Comparison of ENCODE assay signal across 13 mouse cellular contexts in the genomic region with DNA sequence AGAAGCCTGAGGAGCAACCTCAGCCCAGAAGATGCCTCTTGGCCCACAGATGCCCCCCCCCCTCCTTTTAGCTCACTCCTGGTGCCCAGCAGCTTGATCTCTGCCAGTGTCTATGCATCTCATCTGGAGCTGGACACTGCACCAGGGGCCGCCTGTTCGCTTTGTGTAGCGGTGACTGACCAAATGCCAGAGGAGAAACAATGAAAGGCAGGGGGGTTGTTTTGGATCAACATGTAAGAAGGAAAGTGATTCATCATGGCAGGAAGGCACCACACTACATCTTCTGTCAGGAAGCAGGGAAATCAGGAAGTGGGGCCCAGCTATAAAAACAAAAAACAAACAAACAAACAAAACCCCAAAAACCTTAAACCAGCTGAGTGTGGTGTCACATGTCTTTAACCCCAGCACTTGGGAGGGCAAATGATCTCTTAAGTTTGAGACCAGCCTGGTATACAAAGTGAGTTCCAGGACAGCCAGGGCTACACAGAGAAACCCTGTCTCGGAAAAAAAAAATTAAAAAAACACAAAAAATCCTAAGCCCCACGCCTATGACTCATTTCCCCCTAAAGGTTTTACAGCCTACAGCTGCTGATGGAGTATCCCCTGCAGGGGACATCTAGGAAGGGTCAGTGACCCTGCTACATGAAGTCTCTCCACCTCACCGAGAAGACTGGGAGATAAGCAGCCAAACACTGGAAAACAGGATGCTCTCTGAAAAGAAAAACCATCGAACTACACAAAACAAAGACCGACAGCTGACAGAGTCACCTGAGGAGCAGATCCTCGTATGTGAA. TPM values are rescaled to one million over a fixed set of nuclear protein-coding genes. Genes with fewer than 3 reads are reported as not detected.
DNase-seq lines count a peak whose midpoint lies in the region; ATAC-seq and TF ChIP-seq lines count a peak whose summit lies in the region.
"Had no signal": no experiment of that assay in that cellular context is flagged by ENCODE, and none has a peak within 500 bp of the region (broad histone marks: within the 10 kb centered on the region; RNA-seq: fewer than 3 reads in every experiment).

No protein-coding gene starts in this region.

- H3K4me1 ChIP-seq in heart, embryonic 13.5 days = peaks cover 18% of the 10 kb centered on the region
- no peaks in the 10 kb centered on the region for H3K4me1 ChIP-seq in stomach, embryonic 14.5 days (ENCODE audit: control insufficient read depth, insufficient read depth, low read length)
- H3K4me1 ChIP-seq in stomach, postnatal 0 days (replicated peaks; ENCODE audit: control insufficient read depth, insufficient read depth) = no peaks in the 10 kb centered on the region
- peaks cover 9% of the 10 kb centered on the region for H3K4me1 ChIP-seq in kidney, embryonic 16.5 days (ENCODE audit: insufficient read depth, low read length)
- H3K4me1 ChIP-seq in hindbrain, postnatal 0 days (ENCODE audit: insufficient read depth, low read length) = no peaks in the 10 kb centered on the region

- intact Hi-C loops in heart, postnatal 10 days (cut with DNase I) = no loop called here

- H3K27ac ChIP-seq in heart, embryonic 13.5 days (replicated peaks) = peak overlapping the region; percentile 74
- 0 out of 2 replicates have a peak overlapping the region, but pooled peaks have one; percentile 61 for H3K27ac ChIP-seq in stomach, embryonic 14.5 days (ENCODE audit: low read length)
- H3K27ac ChIP-seq in stomach, postnatal 0 days (replicated peaks) = no peak overlapping the region
- peak overlapping the region; percentile 82 for H3K27ac ChIP-seq in kidney, embryonic 16.5 days (ENCODE audit: low read length)
- no peak overlapping the region for H3K27ac ChIP-seq in hindbrain, postnatal 0 days

- no peak for TF ChIP-seq EP300 in stomach, postnatal 0 days (optimal IDR thresholded peaks at IDR 0.05)

- H3K4me3 ChIP-seq in heart, embryonic 13.5 days = no peak overlapping the region
- no peak overlapping the region for H3K4me3 ChIP-seq in stomach, embryonic 14.5 days (ENCODE audit: low read depth, low read length)
- no peak overlapping the region for H3K4me3 ChIP-seq in stomach, postnatal 0 days (ENCODE audit: low read depth, low read length)
- H3K4me3 ChIP-seq in kidney, embryonic 16.5 days (ENCODE audit: low read length) = no peak overlapping the region
- no peak overlapping the region for H3K4me3 ChIP-seq in hindbrain, postnatal 0 days (ENCODE audit: low read length)
- H3K4me3 ChIP-seq: erythroblast, embryonic 14.5 days had no signal

- TF ChIP-seq CTCF in stomach, postnatal 0 days (IDR thresholded peaks at IDR 0.05; ENCODE audit: low read depth) = no peak
- TF ChIP-seq CTCF in hindbrain, postnatal 0 days (IDR thresholded peaks at IDR 0.05; ENCODE audit: low read depth) = no peak

- peaks cover 23% of the 10 kb centered on the region for H3K27me3 ChIP-seq in heart, embryonic 13.5 days (replicated peaks)
- H3K27me3 ChIP-seq in stomach, embryonic 14.5 days (ENCODE audit: control insufficient read depth, insufficient read depth, low read length) = no peaks in the 10 kb centered on the region
- H3K27me3 ChIP-seq in stomach, postnatal 0 days (ENCODE audit: control insufficient read depth, insufficient read depth, low read length) = no peaks in the 10 kb centered on the region
- no peaks in the 10 kb centered on the region for H3K27me3 ChIP-seq in kidney, embryonic 16.5 days (ENCODE audit: insufficient read depth, low read length)
- H3K27me3 ChIP-seq in hindbrain, postnatal 0 days (ENCODE audit: insufficient read depth, low read length) = no peaks in the 10 kb centered on the region

- DNase-seq in heart, postnatal 10 days = no peak
- no peak for DNase-seq in stomach, postnatal 0 days (ENCODE audit: low spot score)
- no peak for DNase-seq in layer of hippocampus, adult 8-10 months (ENCODE audit: low spot score in 2 of 2)
- no peak for DNase-seq in natural killer cell, adult 2 months (ENCODE audit: low spot score in 2 of 2)
- DNase-seq in hindbrain, postnatal 0 days (ENCODE audit: low spot score) = no peak
- DNase-seq: adrenal gland, adult 8-10 months; cerebellum, adult 2 months; gastrocnemius, postnatal 14 days; right cerebral cortex, postnatal 25 days had no signal

- no peak overlapping the region for H3K4me2 ChIP-seq in heart, embryonic 13.5 days
- H3K4me2 ChIP-seq in stomach, embryonic 14.5 days (replicated peaks; ENCODE audit: low read depth, low read length) = no peak overlapping the region
- H3K4me2 ChIP-seq in stomach, postnatal 0 days (replicated peaks; ENCODE audit: low read depth) = no peak overlapping the region
- no peak overlapping the region for H3K4me2 ChIP-seq in kidney, embryonic 16.5 days (replicated peaks; ENCODE audit: low read depth, low read length)
- no peak overlapping the region for H3K4me2 ChIP-seq in hindbrain, postnatal 0 days (ENCODE audit: low read depth, low read length)

- no peak overlapping the region for H3K9ac ChIP-seq in heart, embryonic 13.5 days
- H3K9ac ChIP-seq in stomach, embryonic 14.5 days (replicated peaks; ENCODE audit: low read depth, low read length) = no peak overlapping the region
- no peak overlapping the region for H3K9ac ChIP-seq in stomach, postnatal 0 days (ENCODE audit: low read length)
- H3K9ac ChIP-seq in kidney, embryonic 16.5 days (replicated peaks; ENCODE audit: low read length) = peak overlapping the region; percentile 19; the same call in 1 of the 2 replicates
- H3K9ac ChIP-seq in hindbrain, postnatal 0 days (replicated peaks; ENCODE audit: low read length) = no peak overlapping the region

- H3K9me3 ChIP-seq in heart, embryonic 13.5 days = peaks cover 5% of the 10 kb centered on the region; the same call in 1 of the 2 replicates
- H3K9me3 ChIP-seq in stomach, embryonic 14.5 days (ENCODE audit: control insufficient read depth, low read depth, low read length) = 0 out of 2 replicates have a peak, but pooled peaks cover 3% of the 10 kb centered on the region
- no peaks in the 10 kb centered on the region for H3K9me3 ChIP-seq in stomach, postnatal 0 days (ENCODE audit: control insufficient read depth, low read length)
- H3K9me3 ChIP-seq in kidney, embryonic 16.5 days (ENCODE audit: low read length) = peaks cover 6% of the 10 kb centered on the region; the same call in 1 of the 2 replicates
- no peaks in the 10 kb centered on the region for H3K9me3 ChIP-seq in hindbrain, postnatal 0 days (ENCODE audit: low read length)

- ATAC-seq in heart, embryonic 13.5 days (ENCODE audit: extremely low read depth, insufficient number of reproducible peaks, low FRiP score, low TSS enrichment) = no peak
- ATAC-seq in stomach, embryonic 14.5 days (ENCODE audit: insufficient number of reproducible peaks, insufficient read depth, low FRiP score, low read depth) = no peak
- ATAC-seq in stomach, postnatal 0 days (ENCODE audit: low FRiP score, low TSS enrichment) = no peak
- no peak for ATAC-seq in kidney, embryonic 16.5 days (ENCODE audit: low FRiP score, low TSS enrichment)
- ATAC-seq in hindbrain, postnatal 0 days = no peak

- H3K36me3 ChIP-seq in heart, embryonic 13.5 days = no peaks in the 10 kb centered on the region
- no peaks in the 10 kb centered on the region for H3K36me3 ChIP-seq in stomach, embryonic 14.5 days (ENCODE audit: control insufficient read depth, insufficient read depth, low read length)
- H3K36me3 ChIP-seq in stomach, postnatal 0 days (ENCODE audit: control insufficient read depth, insufficient read depth, low read length) = no peaks in the 10 kb centered on the region
- H3K36me3 ChIP-seq in kidney, embryonic 16.5 days (ENCODE audit: insufficient read depth, low read length) = no peaks in the 10 kb centered on the region; the same call in 1 of the 2 replicates
- no peaks in the 10 kb centered on the region for H3K36me3 ChIP-seq in hindbrain, postnatal 0 days (ENCODE audit: insufficient read depth, low read length)

- 44% methylated on average over 9 of the region's 9 CpGs for WGBS in heart, embryonic 13.5 days
- 52% methylated on average over 9 of the region's 9 CpGs for WGBS in stomach, embryonic 14.5 days
- 58% methylated on average over 9 of the region's 9 CpGs for WGBS in stomach, postnatal 0 days
- 34% methylated on average over 9 of the region's 9 CpGs for WGBS in kidney, embryonic 16.5 days
- 47% methylated on average over 9 of the region's 9 CpGs for WGBS in hindbrain, postnatal 0 days

RNA-seq across cellular contexts. Expression of a gene that starts 1.6 kb away (rescaled TPM):
- 1.9 and 2.4 TPM in 2 replicates for polyA plus RNA-seq in heart, embryonic 13.5 days (2015; fragmentation: Nextera tagmentation; extraction: Ambion mirVana)
- total RNA-seq in heart, postnatal 10 days (2021) = 10 to 100 TPM; 26.9 to 33.9 TPM
- 0.13 and 0.41 TPM in 2 replicates for polyA plus RNA-seq in stomach, embryonic 14.5 days (2014; fragmentation: Nextera tagmentation; extraction: Ambion mirVana)
- 1.3 TPM in 2 replicates for polyA plus RNA-seq in stomach, postnatal 0 days (2015; fragmentation: Nextera tagmentation; extraction: Ambion mirVana)
- polyA plus RNA-seq in kidney, embryonic 16.5 days (2015; fragmentation: Nextera tagmentation; extraction: Ambion mirVana) = 2.4 and 3.1 TPM in 2 replicates
- total RNA-seq in layer of hippocampus, adult 8-10 months (2022) = 1 to 10 TPM in 2 of 4 experiments, under 1 TPM in 2; 0.83 to 1.3 (median 1.1) TPM
- total RNA-seq in hindbrain, postnatal 0 days (2014; rRNA removed) = 2.3 and 2.8 TPM in 2 replicates
- 1.7 and 2.3 TPM in 2 replicates for polyA plus RNA-seq in hindbrain, postnatal 0 days (2015; fragmentation: Nextera tagmentation; extraction: Ambion mirVana)

RNA-seq across cellular contexts. Expression of a gene that starts 31.9 kb away (rescaled TPM):
- polyA plus RNA-seq in heart, embryonic 13.5 days (2015; fragmentation: Nextera tagmentation; extraction: Ambion mirVana) = 276 and 287 TPM in 2 replicates
- 100 to 1,000 TPM; 345 to 350 TPM for total RNA-seq in heart, postnatal 10 days (2021)
- polyA plus RNA-seq in stomach, embryonic 14.5 days (2014; fragmentation: Nextera tagmentation; extraction: Ambion mirVana) = 287 and 333 TPM in 2 replicates
- polyA plus RNA-seq in stomach, postnatal 0 days (2015; fragmentation: Nextera tagmentation; extraction: Ambion mirVana) = 189 and 201 TPM in 2 replicates
- 189 and 316 TPM in 2 replicates for polyA plus RNA-seq in kidney, embryonic 16.5 days (2015; fragmentation: Nextera tagmentation; extraction: Ambion mirVana)
- 100 to 1,000 TPM; 562 to 622 (median 577) TPM for total RNA-seq in layer of hippocampus, adult 8-10 months (2022)
- total RNA-seq in hindbrain, postnatal 0 days (2014; rRNA removed) = 622 and 633 TPM in 2 replicates
- polyA plus RNA-seq in hindbrain, postnatal 0 days (2015; fragmentation: Nextera tagmentation; extraction: Ambion mirVana) = 464 and 500 TPM in 2 replicates

RNA-seq across cellular contexts. Expression of a gene that starts 44.8 kb away (rescaled TPM):
- polyA plus RNA-seq in heart, embryonic 13.5 days (2015; fragmentation: Nextera tagmentation; extraction: Ambion mirVana) = 3.4 and 3.8 TPM in 2 replicates
- total RNA-seq in heart, postnatal 10 days (2021) = 1 to 10 TPM; 2.5 to 2.6 TPM
- 8.4 and 11.5 TPM in 2 replicates for polyA plus RNA-seq in stomach, embryonic 14.5 days (2014; fragmentation: Nextera tagmentation; extraction: Ambion mirVana)
- 5.9 and 8.2 TPM in 2 replicates for polyA plus RNA-seq in stomach, postnatal 0 days (2015; fragmentation: Nextera tagmentation; extraction: Ambion mirVana)
- 14.4 and 16.2 TPM in 2 replicates for polyA plus RNA-seq in kidney, embryonic 16.5 days (2015; fragmentation: Nextera tagmentation; extraction: Ambion mirVana)
- total RNA-seq in layer of hippocampus, adult 8-10 months (2022) = 10 to 100 TPM in 2 of 4 experiments, 1 to 10 TPM in 2; 5.5 to 13.8 (median 10.3) TPM
- 14.7 and 19.1 TPM in 2 replicates for total RNA-seq in hindbrain, postnatal 0 days (2014; rRNA removed)
- 10.3 and 10.9 TPM in 2 replicates for polyA plus RNA-seq in hindbrain, postnatal 0 days (2015; fragmentation: Nextera tagmentation; extraction: Ambion mirVana)

RNA-seq across cellular contexts. Expression of a gene that starts 47.3 kb away (rescaled TPM):
- 85.0 and 91.9 TPM in 2 replicates for polyA plus RNA-seq in heart, embryonic 13.5 days (2015; fragmentation: Nextera tagmentation; extraction: Ambion mirVana)
- 100 to 1,000 TPM; 193 to 194 TPM for total RNA-seq in heart, postnatal 10 days (2021)
- polyA plus RNA-seq in stomach, embryonic 14.5 days (2014; fragmentation: Nextera tagmentation; extraction: Ambion mirVana) = 79.5 and 80.8 TPM in 2 replicates
- 91.2 and 97.2 TPM in 2 replicates for polyA plus RNA-seq in stomach, postnatal 0 days (2015; fragmentation: Nextera tagmentation; extraction: Ambion mirVana)
- 85.6 TPM in 2 replicates for polyA plus RNA-seq in kidney, embryonic 16.5 days (2015; fragmentation: Nextera tagmentation; extraction: Ambion mirVana)
- 100 to 1,000 TPM in 1 of 4 experiments, 10 to 100 TPM in 3; 85.3 to 108 (median 90.5) TPM for total RNA-seq in layer of hippocampus, adult 8-10 months (2022)
- total RNA-seq in hindbrain, postnatal 0 days (2014; rRNA removed) = 181 and 262 TPM in 2 replicates
- 139 and 145 TPM in 2 replicates for polyA plus RNA-seq in hindbrain, postnatal 0 days (2015; fragmentation: Nextera tagmentation; extraction: Ambion mirVana)

RNA-seq across cellular contexts. Expression of a gene that starts 51.9 kb away (rescaled TPM):
- polyA plus RNA-seq in heart, embryonic 13.5 days (2015; fragmentation: Nextera tagmentation; extraction: Ambion mirVana) = 106 and 128 TPM in 2 replicates
- 10 to 100 TPM; 31.2 to 34.1 TPM for total RNA-seq in heart, postnatal 10 days (2021)
- 134 and 137 TPM in 2 replicates for polyA plus RNA-seq in stomach, embryonic 14.5 days (2014; fragmentation: Nextera tagmentation; extraction: Ambion mirVana)
- 64.6 and 65.9 TPM in 2 replicates for polyA plus RNA-seq in stomach, postnatal 0 days (2015; fragmentation: Nextera tagmentation; extraction: Ambion mirVana)
- polyA plus RNA-seq in kidney, embryonic 16.5 days (2015; fragmentation: Nextera tagmentation; extraction: Ambion mirVana) = 167 and 186 TPM in 2 replicates
- total RNA-seq in layer of hippocampus, adult 8-10 months (2022) = 10 to 100 TPM; 16.1 to 18.5 (median 16.4) TPM
- total RNA-seq in hindbrain, postnatal 0 days (2014; rRNA removed) = 72.6 and 81.4 TPM in 2 replicates
- 84.3 and 87.7 TPM in 2 replicates for polyA plus RNA-seq in hindbrain, postnatal 0 days (2015; fragmentation: Nextera tagmentation; extraction: Ambion mirVana)

Comparison
In these comparisons a context has a peak if more than half of its experiments do, and no peak if none do; other contexts are left out.
1. H3K27ac ChIP-seq: peak in heart, embryonic 13.5 days (single experiment), stomach, embryonic 14.5 days (single experiment) and kidney, embryonic 16.5 days (single experiment); none in stomach, postnatal 0 days (single experiment) and hindbrain, postnatal 0 days (single experiment).